Mouse (Mus musculus) ES-Bruce4 (cell line): ENCODE data around the gene Rnf157. TPM values are rescaled to one million over a fixed set of nuclear protein-coding genes. Genes with fewer than 3 reads are reported as not detected.

Experiments used
- H3K27ac ChIP-seq: 2 replicates; pipeline ENCODE4 v1.5.1; 2012; ENCODE audit warnings: low read length, inconsistent platforms; ENCODE audit not compliant: insufficient read depth
- H3K27me3 ChIP-seq: 2 replicates; pipeline ENCODE4 v1.6.1; 2012; ENCODE audit warnings: mild to moderate bottlenecking, low read length, inconsistent platforms; ENCODE audit not compliant: control insufficient read depth, poor library complexity, insufficient read depth, severe bottlenecking
- H3K36me3 ChIP-seq: 2 replicates; pipeline ENCODE4 v1.6.1; 2012; ENCODE audit warnings: inconsistent platforms, mild to moderate bottlenecking, low read length, moderate library complexity; ENCODE audit not compliant: control insufficient read depth, poor library complexity, insufficient read depth, severe bottlenecking
- H3K4me1 ChIP-seq: one replicate; pipeline ENCODE4 v1.8.1; 2011; ENCODE audit warnings: low read length; ENCODE audit not compliant: control insufficient read depth, insufficient read depth
- H3K4me3 ChIP-seq: 2 replicates; pipeline ENCODE4 v1.5.1; 2011; ENCODE audit warnings: low read depth, mild to moderate bottlenecking, low read length
- H3K9ac ChIP-seq: 2 replicates; pipeline ENCODE4 v1.6.1; 2012; ENCODE audit warnings: low read depth, mild to moderate bottlenecking, inconsistent platforms; ENCODE audit not compliant: poor library complexity, severe bottlenecking
- H3K9me3 ChIP-seq: replicated peaks from 2 replicates; pipeline ENCODE4 v1.6.1; 2012; ENCODE audit warnings: mild to moderate bottlenecking, low read length, inconsistent platforms; ENCODE audit not compliant: control insufficient read depth, poor library complexity, insufficient read depth, severe bottlenecking
- CTCF ChIP-seq: IDR thresholded peaks from one replicate; pipeline ENCODE4 v1.8.1; 2011; ENCODE audit warnings: low read depth, low read length
- EP300 ChIP-seq: IDR thresholded peaks from 2 replicates; pipeline ENCODE4 v1.6.1; 2011; ENCODE audit warnings: low read depth, low read length; ENCODE audit not compliant: insufficient read depth
- POLR2A ChIP-seq: IDR thresholded peaks from one replicate; pipeline ENCODE4 v1.8.1; 2011; ENCODE audit warnings: low read length; ENCODE audit not compliant: insufficient read depth
- polyA plus RNA-seq: library from polyadenylated mRNA; stranded (reverse); fragments of >200 nt; gene quantifications from 2 replicates; pipeline ENCODE4 v1.2.4, GENCODE M21; 2011; ENCODE audit warnings: low read depth; ENCODE audit not compliant: missing spikeins, insufficient read depth, insufficient read length

Gene Rnf157
- polyA plus RNA-seq, 1 experiment, result 23.1 TPM

DNA sequence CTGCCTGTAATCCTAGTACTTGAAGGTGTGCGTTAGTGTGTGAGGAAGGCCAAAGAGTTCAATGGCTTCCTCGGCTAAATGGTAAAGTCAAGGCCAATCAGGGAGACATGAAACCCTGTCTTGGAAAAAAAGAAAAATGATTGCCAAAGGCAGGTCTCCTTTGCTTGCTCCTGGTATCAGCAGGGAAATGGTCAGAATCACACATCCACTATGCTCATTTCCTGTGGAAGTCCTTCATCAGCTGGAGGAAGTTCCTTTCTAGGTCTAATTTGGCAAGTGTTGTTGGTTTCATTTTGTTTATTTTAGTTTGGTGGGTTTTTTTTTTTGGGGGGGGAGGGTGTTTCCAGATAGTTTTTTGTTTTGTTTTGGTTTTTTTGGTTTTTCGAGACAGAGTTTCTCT lies 3.8 kb downstream of the Rnf157 start:
- no peak overlapping the region for H3K4me3 ChIP-seq
- no peak for TF ChIP-seq EP300
- no peak for TF ChIP-seq CTCF
- no peak for TF ChIP-seq POLR2A
- H3K27me3 ChIP-seq, result no peaks in the 10 kb centered on the region
- 0 out of 2 replicates have a peak, but pooled peaks cover under 1% of the 10 kb centered on the region for H3K36me3 ChIP-seq
- H3K4me1 ChIP-seq, result no peaks in the 10 kb centered on the region
- no peaks in the 10 kb centered on the region for H3K9me3 ChIP-seq
- no peak overlapping the region for H3K27ac ChIP-seq
- H3K9ac ChIP-seq, result no peak overlapping the region

- Histone ChIP-seq H3K9me3 (no peaks in the 10 kb centered on the region), H3K36me3 (0 out of 2 replicates have a peak, but pooled peaks cover 2% of the 10 kb centered on the region), H3K27ac (no peak overlapping the region), H3K27me3 (no peaks in the 10 kb centered on the region), H3K4me1 (no peaks in the 10 kb centered on the region), H3K9ac (no peak overlapping the region), H3K4me3 (no peak overlapping the region)
- no peak for TF ChIP-seq EP300
- TF ChIP-seq POLR2A, result no peak
- TF ChIP-seq CTCF, result no peak
Measured at GRCm38 (mm10) chr11:116406231-116406728, 6.6 kb downstream of the Rnf157 start.

DNA sequence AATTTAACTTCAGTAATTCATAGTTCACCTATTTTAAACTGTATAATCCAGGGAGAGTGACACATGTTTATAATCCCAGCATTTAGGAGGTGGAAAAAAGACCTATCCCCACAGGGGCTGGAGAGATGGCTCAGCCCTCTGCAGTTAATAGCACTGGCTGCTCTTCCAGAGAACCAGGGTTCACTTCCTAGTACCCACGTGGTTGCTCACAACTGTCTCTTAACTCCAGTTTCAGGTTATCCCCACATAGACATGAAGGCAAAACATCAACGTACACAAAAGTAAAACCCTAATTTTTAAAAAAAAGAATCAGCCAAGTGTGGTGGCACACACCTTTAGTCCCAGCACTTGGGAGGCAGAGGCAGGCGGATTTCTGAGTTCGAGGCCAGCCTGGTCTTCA lies 7.2 kb downstream of the Rnf157 start:
- no peaks in the 10 kb centered on the region for H3K9me3 ChIP-seq
- TF ChIP-seq CTCF (no peak), EP300 (no peak)
- no peak overlapping the region for H3K9ac ChIP-seq
- H3K4me3 ChIP-seq, result no peak overlapping the region
- H3K27me3 ChIP-seq, result no peaks in the 10 kb centered on the region
- H3K27ac ChIP-seq, result no peak overlapping the region
- H3K36me3 ChIP-seq, result 0 out of 2 replicates have a peak, but pooled peaks cover 2% of the 10 kb centered on the region
- no peaks in the 10 kb centered on the region for H3K4me1 ChIP-seq

DNA sequence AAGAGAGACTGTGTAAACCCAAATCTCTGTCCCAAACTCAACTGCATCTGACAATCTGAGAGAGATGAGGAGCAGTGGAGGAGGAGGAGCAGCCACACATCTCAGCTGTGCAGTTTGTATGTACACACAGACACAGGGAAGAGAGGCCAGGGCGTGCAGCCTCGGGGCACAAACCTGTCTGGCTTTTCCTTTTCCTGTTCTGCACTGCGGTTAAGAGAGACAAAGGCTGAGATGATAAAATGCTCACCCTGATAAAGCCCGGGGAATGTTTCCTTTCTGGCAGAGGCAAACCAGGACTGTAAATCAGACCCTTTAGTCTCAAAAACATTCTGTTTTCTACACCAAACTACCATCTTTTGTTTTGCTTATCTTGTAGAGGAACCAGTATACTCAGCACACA lies 12.3 kb downstream of the Rnf157 start:
- TF ChIP-seq EP300 (no peak), CTCF (no peak), POLR2A (no peak)
- H3K4me1 ChIP-seq, result no peaks in the 10 kb centered on the region
- H3K27ac ChIP-seq, result no peak overlapping the region
- no peaks in the 10 kb centered on the region for H3K27me3 ChIP-seq
- H3K9me3 ChIP-seq, result no peaks in the 10 kb centered on the region
- H3K4me3 ChIP-seq, result no peak overlapping the region
- no peak overlapping the region for H3K9ac ChIP-seq
- H3K36me3 ChIP-seq, result 0 out of 2 replicates have a peak, but pooled peaks cover 2% of the 10 kb centered on the region

- Histone ChIP-seq H3K9me3 (no peaks in the 10 kb centered on the region), H3K27me3 (no peaks in the 10 kb centered on the region), H3K4me3 (no peak overlapping the region), H3K36me3 (no peaks in the 10 kb centered on the region), H3K9ac (no peak overlapping the region), H3K27ac (no peak overlapping the region), H3K4me1 (no peaks in the 10 kb centered on the region)
- TF ChIP-seq EP300 (no peak), POLR2A (no peak), CTCF (no peak)
Measured at GRCm38 (mm10) chr11:116398348-116398677, 14.5 kb downstream of the Rnf157 start.

GRCm38 (mm10) chr11:116397517-116398347 lies 15.1 kb downstream of the Rnf157 start:
- no peaks in the 10 kb centered on the region for H3K36me3 ChIP-seq
- H3K4me1 ChIP-seq, result no peaks in the 10 kb centered on the region
- no peak overlapping the region for H3K9ac ChIP-seq
- no peak overlapping the region for H3K4me3 ChIP-seq
- no peak overlapping the region for H3K27ac ChIP-seq
- no peaks in the 10 kb centered on the region for H3K27me3 ChIP-seq
- TF ChIP-seq EP300 (no peak), POLR2A (no peak), CTCF (no peak)
- no peaks in the 10 kb centered on the region for H3K9me3 ChIP-seq
